Mouse (Mus musculus): ENCODE measurements around the gene Aqp11. TPM values are rescaled to one million over a fixed set of nuclear protein-coding genes. Genes with fewer than 3 reads are reported as not detected.
A peak's percentile ranks its signal among the peaks of the same experiment; 100 is the strongest.

Gene Aqp11
- polyA plus RNA-seq, 2 experiments: 2.2 to 4.2 TPM

- no peak for DNase-seq (ENCODE audit: low spot score)
- 98% methylated on average over 1 of the region's 1 CpGs for WGBS
- peaks cover 9% of the 10 kb centered on the region for H3K4me1 ChIP-seq (ENCODE audit: control insufficient read depth, insufficient read depth, low read length)
- H3K4me3 ChIP-seq (replicated peaks; ENCODE audit: low read length): no peak overlapping the region
- TF ChIP-seq POLR2A (IDR thresholded peaks at IDR 0.05; ENCODE audit: borderline replicate concordance, extremely low read depth, insufficient read depth, insufficient read length): no peak
- peaks cover 3% of the 10 kb centered on the region; the same call in 1 of the 2 replicates for H3K9me3 ChIP-seq (ENCODE audit: control insufficient read depth, low read length)
- H3K4me2 ChIP-seq (replicated peaks; ENCODE audit: low read depth, low read length, severe bottlenecking): peak overlapping the region; percentile 79; the same call in 1 of the 2 replicates
- no peaks in the 10 kb centered on the region for H3K27me3 ChIP-seq (ENCODE audit: control insufficient read depth, insufficient read depth, low read length)
- peaks cover 5% of the 10 kb centered on the region; the same call in 1 of the 2 replicates for H3K36me3 ChIP-seq (ENCODE audit: control insufficient read depth, insufficient read depth, low read length)
- no peak overlapping the region for H3K9ac ChIP-seq (ENCODE audit: low read depth, low read length, severe bottlenecking)
- ATAC-seq (ENCODE audit: low FRiP score, low read depth): no peak
- no peak overlapping the region for H3K27ac ChIP-seq (replicated peaks; ENCODE audit: low read depth, low read length)
These were observed 42.6 kb downstream of the Aqp11 start for GRCm38 (mm10) chr7:97695441-97695840.

- H3K27ac ChIP-seq (replicated peaks; ENCODE audit: low read depth, low read length): no peak overlapping the region
- WGBS: 89% methylated on average over 2 of the region's 2 CpGs
These were observed 50.3 kb downstream of the Aqp11 start for GRCm38 (mm10) chr7:97687831-97688230.

GRCm38 (mm10) chr7:97679239-97679638 is 58.9 kb downstream of the Aqp11 start:
- DNase-seq (ENCODE audit: low spot score): peak; percentile 40
- WGBS: 27% methylated on average over 1 of the region's 1 CpGs
- ATAC-seq (ENCODE audit: low FRiP score, low read depth): no peak
- peaks cover 69% of the 10 kb centered on the region for H3K36me3 ChIP-seq (ENCODE audit: control insufficient read depth, insufficient read depth, low read length)
- H3K4me3 ChIP-seq (replicated peaks; ENCODE audit: low read length): no peak overlapping the region
- no peak overlapping the region for H3K27ac ChIP-seq (replicated peaks; ENCODE audit: low read depth, low read length)
- H3K9me3 ChIP-seq (ENCODE audit: control insufficient read depth, low read length): no peaks in the 10 kb centered on the region
- no peaks in the 10 kb centered on the region for H3K4me1 ChIP-seq (ENCODE audit: control insufficient read depth, insufficient read depth, low read length)
- H3K27me3 ChIP-seq (ENCODE audit: control insufficient read depth, insufficient read depth, low read length): no peaks in the 10 kb centered on the region
- H3K4me2 ChIP-seq (replicated peaks; ENCODE audit: low read depth, low read length, severe bottlenecking): no peak overlapping the region
- no peak overlapping the region for H3K9ac ChIP-seq (ENCODE audit: low read depth, low read length, severe bottlenecking)
- TF ChIP-seq POLR2A (IDR thresholded peaks at IDR 0.05; ENCODE audit: borderline replicate concordance, extremely low read depth, insufficient read depth, insufficient read length): no peak

More at GRCm38 (mm10) chr7:97687831-97688230, 50.3 kb downstream of the Aqp11 start:
- Histone ChIP-seq H3K9me3 (ENCODE audit: control insufficient read depth, low read length) (no peaks in the 10 kb centered on the region), H3K36me3 (ENCODE audit: control insufficient read depth, insufficient read depth, low read length) (peaks cover 43% of the 10 kb centered on the region), H3K4me2 (replicated peaks; ENCODE audit: low read depth, low read length, severe bottlenecking) (no peak overlapping the region), H3K27me3 (ENCODE audit: control insufficient read depth, insufficient read depth, low read length) (no peaks in the 10 kb centered on the region), H3K4me3 (replicated peaks; ENCODE audit: low read length) (no peak overlapping the region), H3K4me1 (ENCODE audit: control insufficient read depth, insufficient read depth, low read length) (no peaks in the 10 kb centered on the region), H3K9ac (ENCODE audit: low read depth, low read length, severe bottlenecking) (no peak overlapping the region)
- ATAC-seq (ENCODE audit: low FRiP score, low read depth): no peak
- no peak for DNase-seq (ENCODE audit: low spot score)
- no peak for TF ChIP-seq POLR2A (IDR thresholded peaks at IDR 0.05; ENCODE audit: borderline replicate concordance, extremely low read depth, insufficient read depth, insufficient read length)

Other genes starting within 250 kb of the Aqp11 start
- 41.1 and 57.3 TPM in 2 replicates for gene Aamdc, start 158.8 kb downstream of the Aqp11 start, polyA plus RNA-seq (2012; rRNA removed)
- 81.0 and 85.1 TPM in 2 replicates for gene Aamdc, start 158.8 kb downstream of the Aqp11 start, polyA plus RNA-seq (2014; fragmentation: Nextera tagmentation; extraction: Ambion mirVana)
- gene Rsf1, start 158.4 kb downstream of the Aqp11 start, polyA plus RNA-seq (2012; rRNA removed): 8.9 and 12.2 TPM in 2 replicates
- 19.8 and 24.4 TPM in 2 replicates for gene Rsf1, start 158.4 kb downstream of the Aqp11 start, polyA plus RNA-seq (2014; fragmentation: Nextera tagmentation; extraction: Ambion mirVana)
- gene Clns1a, start 41.7 kb downstream of the Aqp11 start, polyA plus RNA-seq (2012; rRNA removed): 98.5 and 107 TPM in 2 replicates
- gene Clns1a, start 41.7 kb downstream of the Aqp11 start, polyA plus RNA-seq (2014; fragmentation: Nextera tagmentation; extraction: Ambion mirVana): 193 and 199 TPM in 2 replicates
- 15.1 and 16.2 TPM in 2 replicates for gene Pak1, start 50.3 kb upstream of the Aqp11 start, polyA plus RNA-seq (2012; rRNA removed)
- 21.6 and 23.3 TPM in 2 replicates for gene Pak1, start 50.3 kb upstream of the Aqp11 start, polyA plus RNA-seq (2014; fragmentation: Nextera tagmentation; extraction: Ambion mirVana)
- gene Gdpd4, start 181.7 kb upstream of the Aqp11 start, polyA plus RNA-seq (2012; rRNA removed): not detected in 2 replicates
- gene Gdpd4, start 181.7 kb upstream of the Aqp11 start, polyA plus RNA-seq (2014; fragmentation: Nextera tagmentation; extraction: Ambion mirVana): not detected in 2 replicates

All from limb, embryonic 14.5 days (tissue).